Mouse (Mus musculus): ENCODE data around the gene Atcay. TPM values are rescaled to one million over a fixed set of nuclear protein-coding genes. Genes with fewer than 3 reads are reported as not detected.
A peak's percentile ranks its signal among the peaks of the same experiment; 100 is the strongest.

Atcay gene
- total RNA-seq, 2 experiments from 2014 or later = 0.06 TPM; not detected in 1

DNA sequence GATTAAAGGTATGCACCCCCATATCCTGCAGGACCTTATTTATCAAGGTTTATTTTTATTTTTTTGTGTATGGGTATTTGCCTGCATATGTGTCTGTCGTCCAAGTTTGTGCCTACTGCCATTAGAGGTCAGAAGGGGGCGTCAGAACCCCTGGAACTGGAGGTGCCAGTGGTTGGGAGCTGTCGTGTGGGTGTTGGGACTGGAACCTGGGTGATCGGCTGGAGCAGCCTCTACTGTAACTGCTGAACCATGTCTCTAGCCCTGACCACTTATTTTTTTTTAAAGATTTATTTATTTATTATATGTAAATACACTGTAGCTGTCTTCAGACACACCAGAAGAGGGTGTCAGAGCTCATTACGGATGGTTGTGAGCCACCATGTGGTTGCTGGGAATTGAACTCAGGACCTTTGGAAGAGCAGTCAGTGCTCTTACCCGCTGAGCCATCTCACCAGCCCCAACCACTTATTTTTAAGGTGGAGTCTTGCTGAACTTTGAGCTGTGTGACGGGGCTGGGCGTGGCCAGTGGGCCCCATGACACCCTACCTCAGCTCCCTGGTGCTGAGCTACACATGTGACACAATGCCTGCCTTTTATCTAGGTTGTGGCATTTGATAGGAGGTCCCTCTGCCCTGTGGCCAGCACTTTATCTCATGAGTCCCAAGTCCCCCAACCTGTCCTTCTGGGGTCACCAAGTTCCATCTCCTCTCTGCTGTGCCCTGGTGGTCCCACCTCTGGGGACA is 27.5 kb downstream of the Atcay start:
- intact Hi-C loops (cut with DNase I; ENCODE audit: low total_unique reads) = no loop called here
- DNase-seq = no peak

DNA sequence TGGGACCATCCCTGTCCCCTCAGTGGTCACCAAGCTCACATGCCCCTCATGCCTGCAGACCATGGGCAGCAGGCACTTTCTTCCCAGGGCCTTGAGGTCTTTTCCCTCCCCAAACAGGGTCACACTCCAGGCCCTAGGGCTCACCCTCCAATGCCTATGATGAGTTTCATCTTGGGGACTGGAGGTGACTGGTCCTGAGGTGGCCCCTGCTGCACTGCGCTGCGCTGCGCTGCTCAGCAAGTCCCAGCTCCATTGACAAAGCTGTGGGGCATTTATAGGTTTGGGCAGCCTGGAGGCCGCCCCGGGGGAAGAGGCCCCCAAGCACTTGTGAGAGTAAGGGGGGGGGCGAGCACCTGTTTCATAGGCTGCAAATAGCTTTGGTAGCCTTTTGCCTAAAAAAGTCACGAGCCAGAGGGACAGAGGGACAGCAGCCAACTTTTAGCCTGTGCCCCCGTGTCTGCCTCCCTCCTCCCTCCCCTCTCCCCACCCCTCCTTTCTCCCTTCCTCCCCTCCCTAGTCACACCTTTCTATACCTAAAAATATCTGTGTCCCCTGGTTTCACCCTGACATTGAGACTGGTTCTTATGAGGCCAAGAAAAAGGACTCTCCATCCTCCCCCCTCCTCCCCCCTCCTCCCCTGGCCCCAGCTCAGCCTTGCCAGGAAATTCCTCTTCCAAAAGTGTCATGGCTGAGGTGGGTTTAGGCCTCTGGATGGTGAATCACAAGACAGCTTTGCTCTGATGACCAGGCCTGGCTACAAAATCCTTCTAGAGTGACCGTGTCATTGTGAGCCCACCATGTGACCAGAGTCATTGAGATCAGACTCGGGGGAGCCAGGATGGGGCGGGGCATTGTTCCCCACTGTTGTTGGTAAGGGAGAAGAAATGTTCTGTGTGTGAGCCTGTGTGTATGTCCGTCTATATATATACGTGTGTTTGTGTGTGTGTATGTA is 28.6 kb downstream of the Atcay start, which contains the start of gene Nmrk2:
TSS of gene Nmrk2 (minus strand) at position 245 of the 952 bp plus-strand sequence.
- intact Hi-C loops (cut with DNase I; ENCODE audit: low total_unique reads) = no loop called here
- peak; percentile 71 for DNase-seq

DNA sequence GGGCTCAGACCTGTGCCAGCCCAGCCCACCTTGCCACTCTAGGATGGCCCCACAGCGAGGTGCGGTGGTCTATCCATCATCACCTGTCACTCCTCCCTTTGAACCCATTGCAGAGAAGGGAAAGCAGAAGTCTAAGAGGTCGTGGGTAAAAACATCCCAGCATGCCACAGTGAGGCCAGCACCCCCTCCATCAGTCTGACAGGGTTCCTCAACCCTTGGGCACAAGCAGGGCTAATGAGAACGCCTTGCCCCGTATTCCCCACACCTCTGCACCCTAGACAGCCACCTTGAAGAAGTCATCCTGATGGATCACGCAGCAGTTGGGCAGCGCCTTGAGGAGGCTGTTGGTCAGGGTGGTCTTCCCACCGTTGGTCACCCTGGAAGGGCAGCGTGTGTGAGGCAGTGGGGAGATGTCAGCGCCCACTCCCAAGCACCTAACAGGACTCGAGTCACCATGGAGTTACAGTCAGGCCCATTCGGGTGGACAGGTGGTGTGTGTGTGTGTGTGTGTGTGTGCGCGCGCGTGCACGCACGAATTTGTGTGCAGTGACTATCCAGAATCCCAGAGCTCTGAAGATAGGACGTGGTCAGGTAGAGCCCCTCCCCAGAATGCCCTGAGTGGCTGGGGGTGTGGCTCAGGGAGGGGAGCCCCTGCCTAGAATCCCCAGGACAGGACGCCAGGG is 29.9 kb downstream of the Atcay start:
- DNase-seq = no peak
- intact Hi-C loops (cut with DNase I; ENCODE audit: low total_unique reads) = no loop called here

DNA sequence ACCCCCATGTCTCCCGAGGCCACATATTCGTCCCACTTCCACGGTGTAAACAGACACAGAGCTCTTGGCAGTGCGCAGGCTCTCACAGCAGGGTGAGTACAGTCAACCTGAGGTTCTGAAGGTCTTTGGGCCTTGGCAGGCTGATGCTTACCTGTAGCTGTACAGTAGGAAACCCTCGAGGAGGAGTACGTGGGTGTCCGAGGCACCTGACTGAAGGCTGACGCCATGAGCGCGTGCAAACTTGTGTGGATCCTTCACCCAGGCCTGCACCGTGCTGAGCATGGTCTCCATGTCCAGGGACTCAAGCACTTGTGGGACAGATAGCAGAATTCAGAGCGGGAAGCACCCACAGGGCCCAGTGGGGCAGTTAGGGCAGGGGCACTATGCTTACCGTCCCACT is 30.5 kb downstream of the Atcay start:
- DNase-seq = no peak
- intact Hi-C loops (cut with DNase I; ENCODE audit: low total_unique reads) = no loop called here

DNA sequence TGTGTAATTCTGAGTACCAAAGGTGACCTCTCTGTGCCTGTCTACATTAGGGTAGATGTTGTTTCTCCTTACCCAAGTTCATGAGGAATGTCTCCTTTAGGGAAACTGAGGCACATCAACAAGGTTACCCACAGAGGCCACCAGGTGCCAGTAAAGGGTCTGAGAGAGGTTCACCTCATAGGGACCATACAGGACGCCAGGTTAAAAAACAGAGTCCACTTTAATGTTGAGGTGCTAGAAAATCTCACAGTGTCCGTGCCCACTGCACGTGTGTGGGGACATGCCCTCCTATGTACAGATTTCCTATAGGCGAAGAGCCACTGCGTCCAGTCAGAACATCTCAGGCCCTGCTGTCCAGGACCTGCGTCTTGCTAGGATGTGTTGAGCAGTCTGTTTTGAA is 31.6 kb downstream of the Atcay start:
- intact Hi-C loops (cut with DNase I; ENCODE audit: low total_unique reads) = no loop called here
- no peak for DNase-seq

DNA sequence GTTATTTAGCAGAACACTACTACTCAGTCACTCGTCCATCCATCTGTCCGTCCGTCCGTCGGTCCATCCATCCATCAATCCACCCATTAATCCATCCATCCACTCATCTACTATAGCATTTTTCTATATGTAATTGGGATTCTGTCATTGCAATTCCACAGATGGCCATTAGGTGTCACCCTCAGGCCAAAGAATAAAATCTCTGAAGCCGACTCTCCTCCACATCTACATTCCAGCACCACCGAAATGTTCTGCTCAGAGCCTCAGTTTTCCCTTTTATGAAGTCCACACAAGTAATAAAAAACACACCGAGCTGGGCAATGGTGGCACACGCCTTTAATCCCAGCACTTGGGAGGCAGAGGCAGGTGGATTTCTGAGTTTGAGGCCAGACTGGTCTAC is 32.4 kb downstream of the Atcay start:
- intact Hi-C loops (cut with DNase I; ENCODE audit: low total_unique reads) = no loop called here

DNA sequence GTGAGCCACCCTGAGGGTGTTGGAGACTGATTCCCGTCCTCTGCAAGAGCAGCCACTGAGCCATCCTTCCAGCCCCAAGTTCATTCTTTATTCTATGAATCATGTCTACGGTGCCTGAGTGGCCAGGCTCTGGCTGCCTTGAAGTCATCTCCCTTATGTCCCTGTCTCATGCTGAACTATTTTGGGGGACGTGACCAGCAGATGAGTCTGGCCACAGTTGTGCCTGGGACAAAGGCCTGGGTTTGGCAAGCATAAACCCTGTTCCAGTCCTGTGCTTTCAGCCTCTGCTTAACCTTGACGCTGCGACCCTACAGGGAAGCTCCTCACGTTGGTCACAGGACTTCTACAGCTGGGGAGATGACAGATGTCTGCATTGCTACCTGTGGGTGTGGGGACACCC is 33.3 kb downstream of the Atcay start:
- DNase-seq = no peak
- intact Hi-C loops (cut with DNase I; ENCODE audit: low total_unique reads) = no loop called here

More for the DNA sequence above, 32.4 kb downstream of the Atcay start:
- no peak for DNase-seq

DNA sequence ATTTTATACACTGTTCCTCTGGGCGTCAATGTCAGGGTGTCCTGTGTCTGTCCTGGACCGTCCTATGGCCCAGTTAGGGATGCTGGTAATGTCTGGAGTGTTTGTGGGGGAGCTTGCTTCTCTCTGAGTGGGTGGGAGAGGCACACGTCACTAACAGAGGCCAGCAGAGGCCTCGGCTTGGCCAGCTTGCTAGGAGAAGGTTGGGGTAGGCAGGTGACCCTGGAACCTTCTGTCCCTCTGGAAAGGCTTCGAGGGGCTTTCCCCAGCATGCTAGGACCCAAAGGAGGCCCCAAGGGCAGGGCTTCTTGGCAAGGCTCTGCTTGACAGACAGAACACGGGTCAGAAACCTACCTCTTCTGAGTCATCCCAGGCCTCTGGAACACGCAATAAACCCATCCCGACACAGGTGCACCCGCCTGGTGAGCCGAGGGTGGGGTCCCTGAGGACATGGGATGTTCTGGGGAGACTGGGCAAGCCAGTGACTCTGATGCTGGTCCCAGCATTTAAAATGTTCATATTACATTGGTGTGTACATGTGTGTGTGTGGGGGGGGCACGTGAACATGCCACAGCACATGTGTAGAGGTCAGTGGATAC is 34.1 kb downstream of the Atcay start:
- intact Hi-C loops (cut with DNase I; ENCODE audit: low total_unique reads) = no loop called here
- no peak for DNase-seq

DNA sequence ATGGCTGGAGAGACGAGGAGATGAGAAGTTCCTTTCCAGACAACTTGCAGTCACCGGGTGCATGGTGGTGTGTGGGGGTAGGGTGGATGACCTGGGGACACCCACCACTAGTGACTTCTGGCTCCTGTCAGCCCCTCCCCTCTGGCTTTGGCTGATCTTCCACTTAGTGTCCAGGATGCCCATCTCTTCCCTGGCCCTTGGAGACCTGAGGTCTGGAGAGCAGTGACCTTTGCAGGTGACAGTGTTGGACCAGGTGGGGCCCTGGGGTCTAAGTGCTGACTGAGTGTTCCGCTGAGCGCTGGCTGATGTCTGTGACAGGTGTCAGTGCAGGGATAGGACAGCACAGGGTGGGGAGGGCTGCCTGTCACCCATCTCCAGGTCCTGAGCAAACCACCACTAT is 35.3 kb downstream of the Atcay start:
- intact Hi-C loops (cut with DNase I; ENCODE audit: low total_unique reads) = no loop called here
- DNase-seq = no peak

DNA sequence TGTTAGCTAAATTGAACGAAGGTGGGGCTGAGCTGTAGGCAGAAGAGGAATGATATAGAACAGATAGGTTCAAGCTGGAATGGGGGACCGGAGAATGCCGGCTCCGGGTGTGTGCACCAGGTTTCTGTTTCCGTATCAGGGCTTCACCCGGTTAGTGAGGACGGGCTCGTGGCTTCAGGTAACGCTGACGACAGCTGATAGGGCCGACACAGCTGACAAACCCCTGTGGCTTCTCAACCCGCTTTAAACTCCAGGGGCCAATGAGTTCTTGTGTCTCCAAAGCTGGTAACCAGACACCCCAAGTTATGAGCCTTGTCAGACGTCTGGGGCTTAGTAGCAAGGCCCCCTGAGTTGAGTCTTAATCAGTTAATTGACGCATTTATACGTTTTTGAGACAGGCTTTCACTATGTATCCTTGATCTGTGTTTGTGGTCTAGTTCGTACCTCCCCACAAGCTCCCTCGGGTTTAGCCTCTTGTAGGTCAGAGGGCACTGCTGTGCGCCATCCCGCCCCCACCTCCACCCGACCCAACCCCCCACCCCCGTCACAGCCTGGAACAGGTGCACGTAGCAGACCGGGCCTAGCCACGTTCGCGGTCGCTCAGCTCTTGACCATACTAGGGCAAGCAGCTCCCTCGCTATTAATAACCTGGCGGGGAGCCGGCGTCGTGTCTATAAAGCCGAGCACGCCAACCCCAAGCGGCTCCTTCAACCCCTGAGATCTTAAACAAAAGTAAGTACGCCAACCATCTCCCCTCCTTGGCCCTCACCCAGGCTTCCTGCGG is 36.5 kb downstream of the Atcay start:
- DNase-seq = peak; percentile 80
- intact Hi-C loops (cut with DNase I; ENCODE audit: low total_unique reads) = no loop called here

DNA sequence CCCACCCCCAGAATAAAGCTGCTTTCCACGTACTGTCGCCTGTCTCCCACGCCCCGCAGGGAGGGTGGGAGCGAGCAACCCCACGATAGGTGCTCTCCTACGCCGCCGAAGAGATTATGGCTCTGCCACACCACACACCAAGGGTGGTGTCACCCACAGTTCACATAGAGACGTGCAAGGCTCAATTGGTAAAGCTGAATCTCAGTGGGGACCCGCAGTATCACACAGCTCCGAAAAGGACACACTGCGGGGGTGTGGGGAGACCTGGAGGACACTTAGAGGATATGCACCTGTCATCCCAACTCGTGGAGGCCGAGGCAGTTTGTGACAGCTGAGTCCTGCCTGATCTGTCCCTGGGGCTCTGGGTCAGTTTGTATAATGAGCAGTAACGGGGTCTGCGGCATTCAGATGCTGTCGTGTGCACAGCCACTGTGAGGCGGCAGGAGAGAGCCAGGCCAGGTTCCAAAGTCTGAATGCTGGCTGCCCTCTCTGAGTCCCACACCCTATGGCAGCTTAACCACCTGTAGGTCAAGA is 37.6 kb downstream of the Atcay start:
- no peak for DNase-seq
- intact Hi-C loops (cut with DNase I; ENCODE audit: low total_unique reads) = no loop called here

DNA sequence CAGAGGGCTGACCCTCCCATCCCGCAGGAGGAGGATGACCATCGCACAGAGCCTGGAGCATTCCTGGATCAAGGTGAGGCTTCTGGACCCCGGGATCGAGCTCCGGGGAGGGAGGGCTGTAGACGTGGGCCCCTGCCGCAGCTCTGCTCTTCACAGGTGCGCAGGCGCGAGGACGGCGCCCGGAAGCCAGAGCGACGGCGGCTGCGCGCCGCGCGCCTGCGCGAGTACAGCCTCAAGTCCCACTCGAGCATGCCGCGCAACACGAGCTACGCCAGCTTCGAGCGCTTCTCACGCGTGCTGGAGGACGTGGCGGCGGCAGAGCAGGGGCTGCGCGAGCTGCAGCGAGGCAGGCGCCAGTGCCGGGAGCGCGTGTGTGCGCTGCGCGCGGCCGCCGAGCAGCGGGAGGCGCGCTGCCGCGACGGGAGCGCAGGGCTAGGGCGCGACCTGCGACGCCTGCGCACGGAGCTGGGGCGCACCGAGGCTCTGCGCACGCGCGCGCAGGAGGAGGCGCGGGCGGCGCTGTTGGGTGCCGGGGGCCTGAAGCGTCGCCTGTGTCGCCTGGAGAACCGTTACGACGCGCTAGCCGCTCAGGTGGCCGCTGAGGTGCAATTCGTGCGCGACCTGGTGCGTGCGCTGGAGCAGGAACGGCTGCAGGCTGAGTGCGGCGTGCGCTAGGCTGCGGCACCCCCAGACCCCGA is 38.2 kb downstream of the Atcay start:
- peak; percentile 82 for DNase-seq
- intact Hi-C loops (cut with DNase I; ENCODE audit: low total_unique reads) = no loop called here

DNA sequence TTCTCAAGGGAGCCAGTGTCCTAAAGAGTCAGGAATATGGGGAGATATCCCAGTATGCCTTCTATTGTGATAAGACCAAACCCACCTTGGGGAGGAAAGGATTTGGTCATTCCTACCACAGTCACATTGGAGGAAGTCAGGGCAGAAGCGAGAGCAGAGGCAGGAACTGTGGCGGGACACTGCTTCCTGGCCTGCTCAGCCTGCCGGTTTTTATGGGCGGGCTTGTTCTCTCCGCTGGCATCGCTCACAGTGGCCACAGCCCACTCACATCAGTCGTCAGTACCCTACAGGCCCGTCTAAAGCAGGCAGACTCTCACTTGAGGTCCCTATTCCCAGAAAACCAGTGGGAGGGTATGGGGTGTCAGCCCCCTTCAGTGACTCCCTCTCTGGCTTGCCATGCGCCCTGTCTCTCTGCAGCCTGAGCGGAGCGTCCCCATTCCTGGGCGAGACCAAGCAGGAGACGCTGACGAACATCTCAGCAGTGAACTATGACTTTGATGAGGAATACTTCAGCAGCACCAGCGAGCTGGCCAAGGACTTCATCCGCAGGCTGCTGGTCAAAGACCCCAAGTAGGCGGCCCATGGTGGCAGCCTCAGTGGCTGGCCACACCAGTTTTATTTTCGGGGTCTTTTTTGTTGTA is 39.2 kb downstream of the Atcay start:
- DNase-seq = no peak
- intact Hi-C loops (cut with DNase I; ENCODE audit: low total_unique reads) = no loop called here

DNA sequence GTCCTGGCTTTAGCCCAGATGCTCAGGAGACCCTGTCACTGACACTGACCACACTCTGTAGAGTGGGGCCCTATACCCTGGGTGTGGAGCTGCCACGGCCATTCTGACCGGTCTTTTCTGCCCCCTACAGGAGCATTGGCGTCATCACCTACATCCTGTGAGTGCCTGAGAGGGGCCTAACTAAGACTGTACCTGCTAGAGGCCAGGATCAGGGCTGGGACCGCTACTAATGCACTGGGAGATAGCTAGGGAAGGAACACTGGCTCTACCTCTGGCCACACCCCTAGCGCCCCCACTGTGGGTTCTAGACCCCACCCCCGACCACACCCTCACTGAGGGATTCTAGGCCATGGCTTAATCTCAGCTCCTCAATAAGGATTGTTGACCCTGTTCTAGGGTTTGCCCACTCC is 39.7 kb downstream of the Atcay start:
- DNase-seq = no peak
- intact Hi-C loops (cut with DNase I; ENCODE audit: low total_unique reads) = no loop called here

DNA sequence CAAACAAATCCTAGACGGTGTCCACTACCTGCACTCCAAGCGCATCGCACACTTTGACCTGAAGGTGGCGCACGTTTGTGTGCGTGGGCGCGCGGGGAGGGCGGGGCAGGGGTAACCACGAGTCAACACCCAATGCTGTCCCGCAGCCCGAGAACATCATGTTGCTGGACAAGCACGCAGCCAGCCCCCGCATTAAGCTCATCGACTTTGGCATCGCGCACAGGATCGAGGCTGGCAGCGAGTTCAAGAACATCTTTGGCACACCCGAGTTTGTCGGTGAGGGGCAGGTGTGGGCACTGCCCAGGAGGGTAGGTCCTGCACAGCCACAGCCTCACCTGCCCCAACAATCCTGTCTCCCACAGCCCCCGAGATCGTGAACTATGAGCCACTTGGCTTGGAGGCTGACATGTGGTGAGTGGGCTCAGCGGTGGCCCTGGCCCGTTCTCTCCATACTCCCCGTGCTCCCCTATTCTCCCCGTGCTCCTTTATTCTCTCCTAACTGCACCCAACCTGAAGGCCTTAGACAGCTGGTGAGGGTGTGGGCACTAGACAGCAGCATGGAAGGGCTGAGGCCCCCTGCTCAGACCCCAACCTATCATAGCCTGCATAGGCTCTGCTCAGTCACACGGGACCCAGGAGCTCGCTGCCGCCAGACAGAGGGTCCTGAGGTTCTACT is 40.3 kb downstream of the Atcay start:
- intact Hi-C loops (cut with DNase I; ENCODE audit: low total_unique reads) = no loop called here
- no peak for DNase-seq

DNA sequence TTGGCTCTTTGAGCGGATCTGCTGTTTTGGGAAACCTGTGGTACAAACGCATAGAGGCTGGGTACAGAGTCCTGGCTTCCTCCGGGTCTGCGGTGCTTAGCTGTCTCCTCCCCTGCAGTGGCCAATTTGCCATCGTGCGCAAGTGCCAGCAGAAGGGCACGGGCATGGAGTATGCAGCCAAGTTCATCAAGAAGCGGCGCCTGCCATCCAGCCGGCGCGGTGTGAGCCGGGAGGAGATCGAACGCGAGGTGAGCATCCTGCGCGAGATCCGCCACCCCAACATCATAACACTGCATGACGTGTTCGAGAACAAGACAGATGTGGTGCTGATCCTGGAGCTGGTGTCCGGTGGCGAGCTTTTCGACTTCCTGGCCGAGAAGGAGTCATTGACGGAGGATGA is 40.8 kb downstream of the Atcay start:
- DNase-seq = no peak
- intact Hi-C loops (cut with DNase I; ENCODE audit: low total_unique reads) = no loop called here

DNA sequence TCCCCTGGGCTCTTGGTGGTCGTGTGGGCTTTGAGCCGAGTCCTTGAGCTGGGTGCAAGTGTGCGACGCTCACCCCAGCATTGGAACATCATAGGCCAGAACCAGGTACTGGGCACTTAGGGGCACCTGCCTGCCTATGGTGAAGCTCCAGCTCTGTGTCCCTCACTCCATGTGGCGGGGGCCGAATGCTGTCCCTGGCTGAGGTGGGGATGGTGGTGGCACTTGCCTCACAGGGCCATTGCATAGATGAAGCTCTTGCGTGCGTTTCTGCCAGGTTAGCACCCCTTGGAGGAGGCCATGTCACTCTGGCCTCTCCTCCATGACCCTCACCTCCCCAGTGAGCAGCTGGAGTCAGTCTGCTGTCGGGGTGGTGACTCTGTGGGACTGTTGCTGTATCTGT is 43.5 kb downstream of the Atcay start:
- DNase-seq = no peak
- intact Hi-C loops (cut with DNase I; ENCODE audit: low total_unique reads) = no loop called here

Data from gastrocnemius, postnatal 14 days (tissue).